Mouse (Mus musculus) neural tube, embryonic 15.5 days (tissue): ENCODE results near the gene Brap. TPM values are rescaled to one million over a fixed set of nuclear protein-coding genes. Genes with fewer than 3 reads are reported as not detected.
"Not testable (repeated sequence)": the region's sequence is repeated elsewhere in the genome, so short reads cannot be mapped to it uniquely, and the experiment has no call there.

Experiments
- ATAC-seq: fragments of 200-750 bp; cut with Nextera tagmentation; 2 replicates; pipeline ENCODE4 v1.8.0; 2017; ENCODE audit warnings: mild to moderate bottlenecking, moderate TSS enrichment, moderate library complexity; ENCODE audit not compliant: low FRiP score
- H3K27ac ChIP-seq: fragments of 300-500 bp; sonication (generic); replicated peaks from 2 replicates; pipeline ENCODE4 v1.5.1; 2015; ENCODE audit warnings: mild to moderate bottlenecking, inconsistent platforms
- H3K27me3 ChIP-seq: fragments of 300-500 bp; sonication (generic); replicated peaks from 2 replicates; pipeline ENCODE4 v1.6.1; 2015; ENCODE audit warnings: inconsistent platforms
- H3K36me3 ChIP-seq: fragments of 300-500 bp; sonication (generic); 2 replicates; pipeline ENCODE4 v1.6.1; 2015; ENCODE audit warnings: inconsistent platforms
- H3K4me1 ChIP-seq: fragments of 300-500 bp; sonication (generic); 2 replicates; pipeline ENCODE4 v1.6.1; 2015; ENCODE audit warnings: inconsistent platforms
- H3K4me2 ChIP-seq: fragments of 300-500 bp; sonication (generic); 2 replicates; pipeline ENCODE4 v1.6.1; 2015; ENCODE audit warnings: inconsistent platforms, mild to moderate bottlenecking, moderate library complexity
- H3K4me3 ChIP-seq: fragments of 300-500 bp; sonication (generic); replicated peaks from 2 replicates; pipeline ENCODE4 v1.5.1; 2015; ENCODE audit warnings: mild to moderate bottlenecking, inconsistent platforms
- H3K9ac ChIP-seq: fragments of 300-500 bp; sonication (generic); replicated peaks from 2 replicates; pipeline ENCODE4 v1.6.1; 2015; ENCODE audit warnings: mild to moderate bottlenecking, inconsistent platforms
- H3K9me3 ChIP-seq: fragments of 300-500 bp; sonication (generic); replicated peaks from 2 replicates; pipeline ENCODE4 v1.6.1; 2016; ENCODE audit warnings: inconsistent platforms
- WGBS: fragments of 180-500 bp; shearing (Covaris S2); methylation state at CpG from one replicate; pipeline ENCODE4 v1.1.7; 2015; ENCODE audit warnings: mixed read lengths; 5-methylcytosine and 5-hydroxymethylcytosine counted together
- polyA plus RNA-seq: library from polyadenylated mRNA; unstranded; fragments of >200 nt; fragmentation: Nextera tagmentation; extraction: Ambion mirVana; gene quantifications from 2 replicates; pipeline ENCODE4 v1.2.1, GENCODE M21; 2015

Gene Brap
- polyA plus RNA-seq, 1 experiment from 2014 or later, result 38.9 TPM

GRCm38 (mm10) chr5:121682250-121682649 is 21.9 kb downstream of the Brap start:
- Histone ChIP-seq H3K9ac (no peak overlapping the region), H3K4me1 (no peaks in the 10 kb centered on the region), H3K9me3 (no peaks in the 10 kb centered on the region), H3K4me2 (no peak overlapping the region), H3K4me3 (no peak overlapping the region), H3K36me3 (peaks cover 96% of the 10 kb centered on the region), H3K27me3 (no peaks in the 10 kb centered on the region), H3K27ac (no peak overlapping the region)
- 99% methylated on average over 2 of the region's 2 CpGs for WGBS
- ATAC-seq, result no peak

DNA sequence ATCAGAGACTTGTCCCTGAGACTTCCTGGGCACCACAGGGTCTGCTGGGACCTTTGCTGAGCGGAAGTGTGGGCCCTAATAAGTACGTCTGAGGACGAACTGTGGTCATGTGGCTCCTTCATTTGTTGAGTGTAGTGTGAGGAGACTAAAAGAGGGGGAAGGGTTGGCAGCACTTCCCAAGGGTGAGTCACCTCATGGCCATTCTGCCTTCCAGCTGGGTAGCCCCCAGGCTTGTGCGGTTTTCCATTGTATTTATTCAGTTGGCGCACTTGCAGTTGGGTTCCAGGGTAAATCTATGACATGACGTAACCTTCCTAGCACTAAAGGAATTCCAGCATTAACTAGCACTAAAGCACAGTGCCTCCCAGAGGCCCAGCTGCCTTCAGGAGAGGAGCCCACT is 25.1 kb downstream of the Brap start:
- Histone ChIP-seq H3K4me2 (no peak overlapping the region), H3K4me3 (no peak overlapping the region), H3K9me3 (no peaks in the 10 kb centered on the region), H3K4me1 (peaks cover under 1% of the 10 kb centered on the region; the same call in 1 of the 2 replicates), H3K36me3 (peaks cover 69% of the 10 kb centered on the region), H3K27me3 (no peaks in the 10 kb centered on the region), H3K27ac (no peak overlapping the region), H3K9ac (no peak overlapping the region)
- 83% methylated on average over 6 of the region's 6 CpGs for whole genome bisulfite sequencing
- no peak for ATAC-seq

- no peak for ATAC-seq
- Histone ChIP-seq H3K9me3 (no peaks in the 10 kb centered on the region), H3K27ac (no peak overlapping the region), H3K9ac (no peak overlapping the region), H3K36me3 (peaks cover 62% of the 10 kb centered on the region), H3K27me3 (no peaks in the 10 kb centered on the region), H3K4me2 (no peak overlapping the region), H3K4me1 (peaks cover 4% of the 10 kb centered on the region; the same call in 1 of the 2 replicates), H3K4me3 (no peak overlapping the region)
- WGBS, result 79% methylated on average over 15 of the region's 15 CpGs
Observed at GRCm38 (mm10) chr5:121686113-121686898, 25.9 kb downstream of the Brap start.

- no peak for ATAC-seq
- peak overlapping the region; percentile 19; the same call in 1 of the 2 replicates for H3K27ac ChIP-seq
- WGBS, result 81% methylated on average over 7 of the region's 7 CpGs
Observed at GRCm38 (mm10) chr5:121690482-121691211, 30.3 kb downstream of the Brap start.

DNA sequence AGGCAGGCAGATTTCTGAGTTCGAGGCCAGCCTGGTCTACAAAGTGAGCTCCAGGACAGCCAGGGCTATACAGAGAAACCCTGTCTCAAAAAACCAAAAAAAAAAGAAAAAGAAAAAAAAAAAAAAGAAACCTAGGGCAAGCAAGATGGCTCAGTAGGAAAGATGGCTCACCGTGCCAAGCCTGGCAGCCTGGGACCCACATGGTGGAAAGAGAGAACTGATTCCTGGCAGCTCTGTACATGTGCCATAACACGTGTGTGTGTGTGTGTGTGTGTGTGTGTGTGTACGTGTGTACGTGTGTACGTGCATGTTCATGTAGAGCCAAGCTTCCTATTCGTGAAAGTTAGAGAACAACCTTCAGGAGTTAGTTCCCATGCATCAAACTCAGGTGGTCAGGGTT is 31.1 kb downstream of the Brap start:
- not testable (repeated sequence) for H3K4me3 ChIP-seq, ATAC-seq, H3K9ac ChIP-seq, H3K27ac ChIP-seq, H3K27me3 ChIP-seq, H3K4me1 ChIP-seq, H3K9me3 ChIP-seq, H3K4me2 ChIP-seq
- peaks cover 13% of the 10 kb centered on the region for H3K36me3 ChIP-seq
- WGBS, result 90% methylated on average over 7 of the region's 7 CpGs

More at GRCm38 (mm10) chr5:121690482-121691211, 30.3 kb downstream of the Brap start:
- peaks cover 21% of the 10 kb centered on the region for H3K36me3 ChIP-seq
- no peak overlapping the region for H3K4me2 ChIP-seq
- no peaks in the 10 kb centered on the region for H3K9me3 ChIP-seq
- no peak overlapping the region for H3K4me3 ChIP-seq
- no peaks in the 10 kb centered on the region for H3K27me3 ChIP-seq
- H3K4me1 ChIP-seq, result peaks cover 4% of the 10 kb centered on the region; the same call in 1 of the 2 replicates
- no peak overlapping the region for H3K9ac ChIP-seq

- H3K9ac ChIP-seq, result no peak overlapping the region
- no peaks in the 10 kb centered on the region for H3K36me3 ChIP-seq
- H3K4me1 ChIP-seq, result peaks cover 4% of the 10 kb centered on the region; the same call in 1 of the 2 replicates
- H3K27ac ChIP-seq, result no peak overlapping the region
- WGBS, result 85% methylated on average over 4 of the region's 4 CpGs
- no peak overlapping the region for H3K4me3 ChIP-seq
- no peak for ATAC-seq
- H3K27me3 ChIP-seq, result no peaks in the 10 kb centered on the region
- no peak overlapping the region for H3K4me2 ChIP-seq
- H3K9me3 ChIP-seq, result no peaks in the 10 kb centered on the region
Observed at GRCm38 (mm10) chr5:121692897-121693296, 32.5 kb downstream of the Brap start.

DNA sequence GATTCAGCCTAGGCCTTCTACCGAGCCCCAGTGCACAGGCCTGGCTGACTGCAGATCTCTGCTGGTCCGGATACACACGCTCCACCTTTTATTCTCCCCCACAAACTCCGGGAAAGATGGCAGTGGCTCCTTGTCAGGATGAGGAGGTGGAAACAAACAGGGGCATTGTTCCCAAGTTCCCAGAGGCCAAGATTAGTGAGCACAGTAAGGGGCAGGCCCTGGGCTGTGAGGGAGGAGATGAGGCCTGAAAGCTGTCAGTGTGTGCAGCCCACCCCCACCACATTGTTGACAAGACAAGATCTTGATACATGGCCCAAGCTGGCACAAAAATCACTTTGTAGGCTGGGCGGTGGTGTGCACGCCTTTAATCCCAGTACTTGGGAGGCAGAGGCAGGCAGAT is 36.4 kb downstream of the Brap start:
- Histone ChIP-seq H3K36me3 (no peaks in the 10 kb centered on the region), H3K27me3 (no peaks in the 10 kb centered on the region), H3K4me1 (no peaks in the 10 kb centered on the region), H3K4me3 (no peak overlapping the region), H3K27ac (no peak overlapping the region), H3K9ac (no peak overlapping the region), H3K9me3 (no peaks in the 10 kb centered on the region), H3K4me2 (no peak overlapping the region)
- WGBS, result 48% methylated on average over 6 of the region's 6 CpGs
- ATAC-seq, result no peak

- Histone ChIP-seq H3K9ac (no peak overlapping the region), H3K4me1 (peaks cover 6% of the 10 kb centered on the region), H3K27me3 (no peaks in the 10 kb centered on the region), H3K9me3 (no peaks in the 10 kb centered on the region), H3K36me3 (no peaks in the 10 kb centered on the region), H3K4me3 (no peak overlapping the region), H3K27ac (no peak overlapping the region), H3K4me2 (no peak overlapping the region)
- 72% methylated on average over 5 of the region's 5 CpGs for WGBS
- ATAC-seq, result no peak
Observed at GRCm38 (mm10) chr5:121699891-121700290, 39.5 kb downstream of the Brap start.

- Histone ChIP-seq H3K27me3 (no peaks in the 10 kb centered on the region), H3K4me3 (no peak overlapping the region), H3K9ac (no peak overlapping the region), H3K9me3 (no peaks in the 10 kb centered on the region), H3K4me1 (peaks cover 8% of the 10 kb centered on the region), H3K27ac (no peak overlapping the region), H3K36me3 (no peaks in the 10 kb centered on the region), H3K4me2 (no peak overlapping the region)
- ATAC-seq, result no peak
- WGBS, result 39% methylated on average over 11 of the region's 11 CpGs
Observed at GRCm38 (mm10) chr5:121700496-121700895, 40.1 kb downstream of the Brap start.

GRCm38 (mm10) chr5:121701111-121701769 is 40.9 kb downstream of the Brap start:
- peaks cover 8% of the 10 kb centered on the region for H3K4me1 ChIP-seq
- H3K9ac ChIP-seq, result no peak overlapping the region
- no peak overlapping the region for H3K4me3 ChIP-seq
- no peak overlapping the region for H3K4me2 ChIP-seq
- no peaks in the 10 kb centered on the region for H3K36me3 ChIP-seq
- 65% methylated on average over 8 of the region's 8 CpGs for WGBS
- no peaks in the 10 kb centered on the region for H3K27me3 ChIP-seq
- no peak for ATAC-seq
- no peaks in the 10 kb centered on the region for H3K9me3 ChIP-seq
- H3K27ac ChIP-seq, result no peak overlapping the region

DNA sequence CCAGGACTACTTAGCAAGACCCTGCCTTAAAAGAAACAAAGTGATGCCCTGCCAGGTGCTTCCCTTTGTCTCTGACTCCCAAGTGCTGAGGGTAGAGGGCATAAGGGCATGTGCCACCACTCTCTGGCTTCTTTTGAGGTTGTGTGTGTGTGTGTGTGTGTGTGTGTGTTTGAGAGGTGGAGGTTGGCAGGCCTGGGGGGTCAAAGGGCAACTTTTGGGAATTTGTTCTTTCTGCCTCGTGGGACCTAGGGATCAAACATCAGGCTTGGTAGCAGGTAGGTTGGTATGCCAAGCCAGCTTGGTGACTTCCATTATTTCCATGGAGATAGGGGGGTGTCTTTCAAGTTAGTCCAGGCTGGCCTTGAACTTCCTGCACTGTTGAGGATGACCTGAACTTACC is 43.0 kb downstream of the Brap start:
- no peak overlapping the region for H3K4me3 ChIP-seq
- 80% methylated on average over 1 of the region's 1 CpGs for WGBS
- no peak overlapping the region for H3K4me2 ChIP-seq
- H3K27me3 ChIP-seq, result no peaks in the 10 kb centered on the region
- no peak overlapping the region for H3K27ac ChIP-seq
- peaks cover 8% of the 10 kb centered on the region for H3K4me1 ChIP-seq
- no peak overlapping the region for H3K9ac ChIP-seq
- no peak for ATAC-seq
- H3K9me3 ChIP-seq, result no peaks in the 10 kb centered on the region
- H3K36me3 ChIP-seq, result no peaks in the 10 kb centered on the region
